Mouse (Mus musculus): ENCODE data around the gene Impg2.

- TF ChIP-seq CTCF (IDR thresholded peaks at IDR 0.05; ENCODE audit: borderline replicate concordance, insufficient read depth, low read depth, low read length): no peak
- TF ChIP-seq POLR2A (IDR thresholded peaks at IDR 0.05; ENCODE audit: borderline replicate concordance, insufficient read depth, low read length): no peak
Observed at GRCm38 (mm10) chr16:56281336-56281735, 77.2 kb downstream of the Impg2 start.
